Mouse (Mus musculus): ENCODE results near the gene Cenpp. TPM values are rescaled to one million over a fixed set of nuclear protein-coding genes. Genes with fewer than 3 reads are reported as not detected.

Cenpp gene
- polyA plus RNA-seq, 1 experiment from 2014 or later = 34.2 TPM

GRCm38 (mm10) chr13:49581541-49582530, 70.7 kb downstream of the Cenpp start, which contains the start of gene Omd:
Omd (plus strand) TSS chr13:49582462.
- no peaks in the 10 kb centered on the region for H3K4me1 ChIP-seq (replicated peaks; ENCODE audit: control insufficient read depth, insufficient read depth, low read length)
- H3K4me3 ChIP-seq (ENCODE audit: low read depth, low read length) = no peak within 1 kb of the TSS
- no peak within 1 kb of the TSS for H3K27ac ChIP-seq (ENCODE audit: low read depth, low read length)
- ATAC-seq (ENCODE audit: low FRiP score) (no peak), DNase-seq (ENCODE audit: low spot score) (no peak)
- H3K27me3 ChIP-seq (ENCODE audit: control insufficient read depth, insufficient read depth, low read length) = no peaks in the 10 kb centered on the region
- H3K36me3 ChIP-seq (ENCODE audit: control insufficient read depth, insufficient read depth, low read length) = no peaks in the 10 kb centered on the region
- no peak within 1 kb of the TSS for H3K4me2 ChIP-seq (replicated peaks; ENCODE audit: low read depth, low read length)
- WGBS = 80% methylated on average over 8 of the region's 8 CpGs
- H3K9me3 ChIP-seq (ENCODE audit: control insufficient read depth, low read length) = no peaks in the 10 kb centered on the region
- no peak within 1 kb of the TSS for H3K9ac ChIP-seq (ENCODE audit: low read depth, low read length)

- WGBS = 80% methylated on average over 2 of the region's 2 CpGs
- H3K4me2 ChIP-seq (replicated peaks; ENCODE audit: low read depth, low read length) = no peak overlapping the region
These were observed 81.2 kb downstream of the Cenpp start for GRCm38 (mm10) chr13:49571418-49571817.

DNA sequence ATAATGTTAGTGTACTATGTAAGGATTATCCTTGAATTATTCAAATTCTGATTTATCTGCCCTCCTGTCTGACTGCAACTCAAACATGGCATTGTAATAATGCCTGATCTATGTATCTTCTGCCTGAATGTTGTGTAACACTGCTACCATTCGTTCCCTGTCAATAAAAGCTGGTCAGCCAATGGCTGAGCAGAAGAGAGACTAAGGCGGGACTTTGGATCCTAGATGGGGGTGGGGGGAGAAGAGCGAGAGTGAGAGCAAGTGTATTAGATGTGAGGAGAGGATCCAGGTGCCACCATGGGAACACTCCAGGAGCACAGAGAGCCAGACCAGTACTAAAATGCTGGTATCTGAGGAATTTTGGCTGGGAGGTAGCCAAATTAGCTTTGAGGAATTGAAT, 82.2 kb downstream of the Cenpp start:
- no peak for DNase-seq (ENCODE audit: low spot score)
- 70% methylated on average over 3 of the region's 3 CpGs for WGBS
- no peak for ATAC-seq (ENCODE audit: low FRiP score)
- no peaks in the 10 kb centered on the region for H3K36me3 ChIP-seq (ENCODE audit: control insufficient read depth, insufficient read depth, low read length)
- H3K4me1 ChIP-seq (replicated peaks; ENCODE audit: control insufficient read depth, insufficient read depth, low read length) = no peaks in the 10 kb centered on the region
- no peak overlapping the region for H3K4me2 ChIP-seq (replicated peaks; ENCODE audit: low read depth, low read length)
- H3K9me3 ChIP-seq (ENCODE audit: control insufficient read depth, low read length) = no peaks in the 10 kb centered on the region
- no peaks in the 10 kb centered on the region for H3K27me3 ChIP-seq (ENCODE audit: control insufficient read depth, insufficient read depth, low read length)
- H3K9ac ChIP-seq (ENCODE audit: low read depth, low read length) = no peak overlapping the region
- no peak overlapping the region for H3K27ac ChIP-seq (ENCODE audit: low read depth, low read length)
- no peak overlapping the region for H3K4me3 ChIP-seq (ENCODE audit: low read depth, low read length)

More at GRCm38 (mm10) chr13:49571418-49571817, 81.2 kb downstream of the Cenpp start:
- no peaks in the 10 kb centered on the region for H3K27me3 ChIP-seq (ENCODE audit: control insufficient read depth, insufficient read depth, low read length)
- H3K4me1 ChIP-seq (replicated peaks; ENCODE audit: control insufficient read depth, insufficient read depth, low read length) = no peaks in the 10 kb centered on the region
- no peaks in the 10 kb centered on the region for H3K9me3 ChIP-seq (ENCODE audit: control insufficient read depth, low read length)
- no peak overlapping the region for H3K4me3 ChIP-seq (ENCODE audit: low read depth, low read length)
- H3K27ac ChIP-seq (ENCODE audit: low read depth, low read length) = no peak overlapping the region
- H3K9ac ChIP-seq (ENCODE audit: low read depth, low read length) = no peak overlapping the region
- DNase-seq (ENCODE audit: low spot score) (no peak), ATAC-seq (ENCODE audit: low FRiP score) (no peak)
- H3K36me3 ChIP-seq (ENCODE audit: control insufficient read depth, insufficient read depth, low read length) = no peaks in the 10 kb centered on the region

- no peaks in the 10 kb centered on the region for H3K27me3 ChIP-seq (ENCODE audit: control insufficient read depth, insufficient read depth, low read length)
- H3K4me3 ChIP-seq (ENCODE audit: low read depth, low read length) = no peak overlapping the region
- H3K9me3 ChIP-seq (ENCODE audit: control insufficient read depth, low read length) = no peaks in the 10 kb centered on the region
- DNase-seq (ENCODE audit: low spot score) = no peak
- H3K27ac ChIP-seq (ENCODE audit: low read depth, low read length) = no peak overlapping the region
- H3K4me2 ChIP-seq (replicated peaks; ENCODE audit: low read depth, low read length) = no peak overlapping the region
- WGBS = 81% methylated on average over 1 of the region's 1 CpGs
- H3K36me3 ChIP-seq (ENCODE audit: control insufficient read depth, insufficient read depth, low read length) = no peaks in the 10 kb centered on the region
- H3K4me1 ChIP-seq (replicated peaks; ENCODE audit: control insufficient read depth, insufficient read depth, low read length) = no peaks in the 10 kb centered on the region
- H3K9ac ChIP-seq (ENCODE audit: low read depth, low read length) = no peak overlapping the region
- no peak for ATAC-seq (ENCODE audit: low FRiP score)
These were observed 88.2 kb downstream of the Cenpp start for GRCm38 (mm10) chr13:49564347-49564746.

- Histone ChIP-seq H3K4me1 (replicated peaks; ENCODE audit: control insufficient read depth, insufficient read depth, low read length) (no peaks in the 10 kb centered on the region), H3K27me3 (ENCODE audit: control insufficient read depth, insufficient read depth, low read length) (no peaks in the 10 kb centered on the region), H3K4me2 (replicated peaks; ENCODE audit: low read depth, low read length) (no peak overlapping the region), H3K9ac (ENCODE audit: low read depth, low read length) (no peak overlapping the region), H3K4me3 (ENCODE audit: low read depth, low read length) (no peak overlapping the region), H3K36me3 (ENCODE audit: control insufficient read depth, insufficient read depth, low read length) (no peaks in the 10 kb centered on the region), H3K9me3 (ENCODE audit: control insufficient read depth, low read length) (no peaks in the 10 kb centered on the region), H3K27ac (ENCODE audit: low read depth, low read length) (no peak overlapping the region)
- DNase-seq (ENCODE audit: low spot score) = no peak
- ATAC-seq (ENCODE audit: low FRiP score) = no peak
- 67% methylated on average over 2 of the region's 2 CpGs for WGBS
These were observed 91.7 kb downstream of the Cenpp start for GRCm38 (mm10) chr13:49560886-49561285.

DNA sequence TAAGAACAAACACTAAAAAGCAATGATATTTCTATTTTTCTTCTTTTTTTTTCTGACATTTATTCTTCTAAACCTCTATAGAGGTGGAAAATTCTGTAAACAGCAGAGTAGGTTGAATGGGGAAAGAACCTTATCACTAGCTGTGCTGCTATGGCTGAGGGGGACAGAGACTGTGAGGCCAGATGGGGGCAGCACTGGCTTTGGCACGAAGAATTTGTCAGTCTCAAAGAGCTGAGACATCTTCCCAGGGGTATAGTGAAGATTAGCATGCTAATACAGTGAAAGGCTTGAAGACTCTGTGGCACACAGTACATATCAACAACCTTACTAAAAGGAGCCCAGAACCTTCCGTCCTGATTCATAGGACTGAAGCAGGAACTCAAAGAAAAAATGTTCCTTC, 93.4 kb downstream of the Cenpp start:
- Histone ChIP-seq H3K27ac (ENCODE audit: low read depth, low read length) (no peak overlapping the region), H3K4me1 (replicated peaks; ENCODE audit: control insufficient read depth, insufficient read depth, low read length) (no peaks in the 10 kb centered on the region), H3K4me2 (replicated peaks; ENCODE audit: low read depth, low read length) (no peak overlapping the region), H3K4me3 (ENCODE audit: low read depth, low read length) (no peak overlapping the region), H3K36me3 (ENCODE audit: control insufficient read depth, insufficient read depth, low read length) (no peaks in the 10 kb centered on the region), H3K9ac (ENCODE audit: low read depth, low read length) (no peak overlapping the region), H3K9me3 (ENCODE audit: control insufficient read depth, low read length) (no peaks in the 10 kb centered on the region), H3K27me3 (ENCODE audit: control insufficient read depth, insufficient read depth, low read length) (no peaks in the 10 kb centered on the region)
- 28% methylated on average over 2 of the region's 2 CpGs for WGBS
- ATAC-seq (ENCODE audit: low FRiP score) (no peak), DNase-seq (ENCODE audit: low spot score) (peak; percentile 21)

GRCm38 (mm10) chr13:49556924-49557323, 95.7 kb downstream of the Cenpp start:
- WGBS = 70% methylated on average over 1 of the region's 1 CpGs
- Histone ChIP-seq H3K27me3 (ENCODE audit: control insufficient read depth, insufficient read depth, low read length) (no peaks in the 10 kb centered on the region), H3K4me2 (replicated peaks; ENCODE audit: low read depth, low read length) (no peak overlapping the region), H3K9me3 (ENCODE audit: control insufficient read depth, low read length) (no peaks in the 10 kb centered on the region), H3K27ac (ENCODE audit: low read depth, low read length) (no peak overlapping the region), H3K4me3 (ENCODE audit: low read depth, low read length) (no peak overlapping the region), H3K9ac (ENCODE audit: low read depth, low read length) (no peak overlapping the region), H3K4me1 (replicated peaks; ENCODE audit: control insufficient read depth, insufficient read depth, low read length) (no peaks in the 10 kb centered on the region), H3K36me3 (ENCODE audit: control insufficient read depth, insufficient read depth, low read length) (no peaks in the 10 kb centered on the region)
- DNase-seq (ENCODE audit: low spot score) (no peak), ATAC-seq (ENCODE audit: low FRiP score) (no peak)

DNA sequence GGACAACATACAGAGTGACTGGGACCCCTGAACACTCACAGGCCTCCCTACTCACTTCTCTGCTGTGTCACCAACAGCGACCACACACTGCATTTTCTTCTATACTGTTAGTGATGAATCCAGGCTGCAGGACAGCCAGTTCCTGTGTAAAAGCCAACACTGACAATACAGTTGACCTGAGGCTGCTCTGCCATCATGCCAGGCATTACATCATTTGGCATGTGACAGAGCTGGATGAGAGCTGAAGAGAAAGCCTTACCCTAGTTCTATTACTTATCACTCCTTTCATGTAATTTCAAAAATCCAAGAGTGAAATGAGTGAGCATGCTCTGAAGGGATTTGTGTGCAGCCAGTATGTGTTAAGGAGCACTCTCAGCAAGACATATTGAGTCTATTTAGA, 96.4 kb downstream of the Cenpp start:
- WGBS = 82% methylated on average over 1 of the region's 1 CpGs
- H3K4me1 ChIP-seq (replicated peaks; ENCODE audit: control insufficient read depth, insufficient read depth, low read length) = no peaks in the 10 kb centered on the region

DNA sequence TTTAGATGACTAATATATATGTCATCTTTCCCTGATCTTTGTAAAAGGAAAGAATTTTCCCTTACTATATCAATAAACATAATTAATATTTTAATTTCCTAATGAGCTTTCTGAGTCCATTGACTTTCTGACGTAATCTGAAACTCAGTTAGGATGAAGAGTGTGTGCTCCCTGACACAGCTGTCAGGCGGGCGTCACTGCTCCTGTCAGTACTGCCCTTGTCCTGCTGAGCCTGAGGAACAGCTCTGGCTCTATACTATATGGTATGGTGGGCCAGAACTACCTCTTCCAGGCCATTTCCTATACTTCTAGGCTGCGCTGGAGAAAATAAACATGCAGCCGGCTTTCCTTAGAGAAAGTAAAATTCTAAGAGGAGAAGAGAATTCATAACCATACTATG, 98.1 kb downstream of the Cenpp start:
- no peak overlapping the region for H3K27ac ChIP-seq (ENCODE audit: low read depth, low read length)
- WGBS = 77% methylated on average over 5 of the region's 5 CpGs
- H3K4me1 ChIP-seq (replicated peaks; ENCODE audit: control insufficient read depth, insufficient read depth, low read length) = no peaks in the 10 kb centered on the region
- H3K4me3 ChIP-seq (ENCODE audit: low read depth, low read length) = no peak overlapping the region
- H3K27me3 ChIP-seq (ENCODE audit: control insufficient read depth, insufficient read depth, low read length) = no peaks in the 10 kb centered on the region
- H3K4me2 ChIP-seq (replicated peaks; ENCODE audit: low read depth, low read length) = no peak overlapping the region
- no peaks in the 10 kb centered on the region for H3K9me3 ChIP-seq (ENCODE audit: control insufficient read depth, low read length)
- no peak overlapping the region for H3K9ac ChIP-seq (ENCODE audit: low read depth, low read length)
- no peaks in the 10 kb centered on the region for H3K36me3 ChIP-seq (ENCODE audit: control insufficient read depth, insufficient read depth, low read length)
- DNase-seq (ENCODE audit: low spot score) (no peak), ATAC-seq (ENCODE audit: low FRiP score) (no peak)

More for the DNA sequence above, 96.4 kb downstream of the Cenpp start:
- Histone ChIP-seq H3K4me3 (ENCODE audit: low read depth, low read length) (no peak overlapping the region), H3K9ac (ENCODE audit: low read depth, low read length) (no peak overlapping the region), H3K9me3 (ENCODE audit: control insufficient read depth, low read length) (no peaks in the 10 kb centered on the region), H3K36me3 (ENCODE audit: control insufficient read depth, insufficient read depth, low read length) (no peaks in the 10 kb centered on the region), H3K27ac (ENCODE audit: low read depth, low read length) (no peak overlapping the region), H3K27me3 (ENCODE audit: control insufficient read depth, insufficient read depth, low read length) (no peaks in the 10 kb centered on the region), H3K4me2 (replicated peaks; ENCODE audit: low read depth, low read length) (no peak overlapping the region)
- no peak for ATAC-seq (ENCODE audit: low FRiP score)
- no peak for DNase-seq (ENCODE audit: low spot score)
